Mouse (Mus musculus) layer of hippocampus, adult 18-20 months (tissue): Measurements from ENCODE around the gene Trim30c. TPM values are rescaled to one million over a fixed set of nuclear protein-coding genes. Genes with fewer than 3 reads are reported as not detected.
"Not testable (repeated sequence)": the region's sequence is repeated elsewhere in the genome, so short reads cannot be mapped to it uniquely, and the experiment has no call there.

Experiments
- DNase-seq, 2 experiments: peaks; one replicate each; pipeline ENCODE4 v3.0.0; 2022; ENCODE audit warnings: low spot score in 2 of 2
- long read RNA-seq: library from polyadenylated mRNA; stranded (forward); transcript quantifications from one replicate; pipeline ENCODE4 v2.0.0, GENCODE M21; 2021
- total RNA-seq, 2 experiments: library from RNA; stranded (reverse); gene quantifications; 2 replicates each; pipeline ENCODE4 v1.2.3; 2021

Gene Trim30c
- total RNA-seq = not detected
- long read RNA-seq = 0 reads

DNA sequence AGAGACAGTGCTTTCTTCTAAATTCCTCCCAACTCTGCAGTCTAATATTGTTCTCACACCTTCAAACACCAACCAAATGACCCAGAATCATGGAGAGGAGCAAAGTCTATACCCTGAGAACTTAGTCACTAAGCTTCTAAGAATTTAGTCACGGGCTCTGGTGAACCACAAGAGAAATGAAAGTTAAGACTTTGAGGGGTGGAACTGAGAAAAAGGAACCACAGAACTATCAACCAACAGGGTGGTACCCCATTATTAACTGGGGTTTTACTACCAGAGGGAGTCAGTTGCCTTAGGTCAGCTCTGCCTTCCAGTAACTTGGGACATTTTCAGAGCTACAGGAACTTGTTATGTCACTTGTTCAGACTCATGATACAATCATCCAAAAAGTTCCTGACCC is at the start of gene Trim30c:
TSS of gene Trim30c (minus strand) at position 140 of the 400 bp plus-strand sequence.
- no peak for DNase-seq

DNA sequence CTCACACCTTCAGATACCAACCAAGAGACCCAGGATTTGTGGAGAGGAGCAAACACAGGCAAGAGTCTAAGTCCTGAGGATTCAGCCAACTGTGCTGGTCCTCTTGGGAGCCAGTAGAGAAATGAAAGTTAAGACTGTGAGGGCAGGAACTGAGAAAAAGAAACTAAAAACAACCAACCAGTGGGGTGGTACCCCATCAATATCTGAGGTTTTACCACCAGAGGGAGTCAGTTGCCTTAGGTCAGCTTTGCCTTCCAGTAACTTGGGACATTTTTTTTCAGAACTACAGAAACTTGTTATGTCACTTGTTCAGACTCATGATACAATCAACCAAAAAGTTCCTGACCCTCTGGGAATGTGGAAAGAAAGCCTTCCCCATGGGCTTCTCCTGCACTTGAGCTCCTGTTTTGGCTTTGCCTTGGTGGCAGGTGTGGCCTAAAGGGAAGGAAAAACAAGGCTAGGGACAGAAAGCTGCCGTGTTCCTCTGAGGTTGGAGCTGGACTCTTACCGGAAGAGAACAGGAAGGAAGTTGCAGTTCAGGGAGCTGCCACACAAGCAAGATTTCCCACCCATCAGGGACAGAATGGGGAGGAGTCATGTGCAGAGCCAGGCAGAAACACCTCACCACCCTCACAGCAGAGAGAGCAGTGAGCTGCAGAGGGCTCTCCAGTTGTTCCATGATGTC is 45.5 kb upstream of the Trim30c start:
- no peak for DNase-seq

DNA sequence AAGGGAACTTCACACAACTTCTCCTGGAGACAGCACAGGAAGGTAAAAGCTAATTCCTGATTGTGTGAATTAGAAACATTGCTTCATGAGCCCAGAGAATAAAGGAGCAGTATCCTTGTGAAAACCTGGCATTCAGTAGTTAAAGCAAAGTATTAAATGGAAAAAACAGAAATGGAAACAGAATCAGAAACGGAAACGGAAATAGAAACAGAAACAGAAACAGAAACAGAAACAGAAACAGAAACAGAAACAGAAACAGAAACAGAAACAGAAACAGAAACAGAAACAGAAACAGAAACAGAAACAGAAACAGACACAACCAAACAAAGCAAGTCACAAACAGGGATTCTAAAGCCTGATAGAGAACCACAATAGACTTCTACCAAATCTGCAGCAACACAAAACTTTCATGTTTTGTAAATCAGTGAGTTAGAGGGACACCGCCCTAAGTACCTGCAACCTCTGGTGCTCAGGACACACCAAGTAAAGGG is 3.9 kb upstream of the Trim30c start:
- no peak for DNase-seq

DNA sequence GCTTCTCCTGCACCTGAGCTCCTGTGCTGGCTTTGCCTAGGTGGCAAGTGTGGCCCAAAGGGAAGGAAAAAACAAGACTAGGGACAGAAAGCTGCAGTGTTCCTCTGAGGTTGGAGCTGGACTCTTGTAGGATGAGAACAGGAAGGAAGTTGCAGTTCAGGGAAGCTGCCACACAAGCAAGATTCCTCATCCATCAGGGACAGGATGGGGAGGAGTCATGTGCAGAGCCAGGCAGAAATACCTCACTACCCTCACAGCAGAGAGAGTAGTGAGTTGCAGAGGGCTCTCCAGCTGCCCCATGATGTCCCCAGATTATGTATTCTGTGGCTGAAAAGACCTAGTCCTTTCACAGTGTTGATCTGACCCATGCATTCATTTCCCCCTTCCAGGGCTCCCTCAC is 503 bp upstream of the Trim30c start:
- DNase-seq = no peak

DNA sequence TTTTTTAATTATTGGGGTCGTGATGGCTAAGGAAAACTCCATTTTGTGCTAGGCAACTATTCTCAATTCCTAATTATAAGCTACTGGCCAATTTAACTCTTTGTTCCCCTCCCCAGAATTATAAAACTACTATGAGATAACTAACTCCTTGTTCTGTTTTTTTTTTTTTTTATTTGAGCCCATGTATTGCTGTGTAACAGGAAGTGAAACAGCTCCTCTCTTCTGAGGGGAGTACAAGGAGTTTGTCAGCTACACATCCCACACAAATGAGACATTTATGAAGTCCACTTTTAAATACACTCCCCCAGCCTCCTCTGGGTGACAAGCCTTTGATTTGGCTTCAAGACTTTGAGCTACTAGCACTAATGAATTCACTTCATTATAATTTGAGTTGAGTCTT is 2.1 kb downstream of the Trim30c start:
- no peak for DNase-seq

DNA sequence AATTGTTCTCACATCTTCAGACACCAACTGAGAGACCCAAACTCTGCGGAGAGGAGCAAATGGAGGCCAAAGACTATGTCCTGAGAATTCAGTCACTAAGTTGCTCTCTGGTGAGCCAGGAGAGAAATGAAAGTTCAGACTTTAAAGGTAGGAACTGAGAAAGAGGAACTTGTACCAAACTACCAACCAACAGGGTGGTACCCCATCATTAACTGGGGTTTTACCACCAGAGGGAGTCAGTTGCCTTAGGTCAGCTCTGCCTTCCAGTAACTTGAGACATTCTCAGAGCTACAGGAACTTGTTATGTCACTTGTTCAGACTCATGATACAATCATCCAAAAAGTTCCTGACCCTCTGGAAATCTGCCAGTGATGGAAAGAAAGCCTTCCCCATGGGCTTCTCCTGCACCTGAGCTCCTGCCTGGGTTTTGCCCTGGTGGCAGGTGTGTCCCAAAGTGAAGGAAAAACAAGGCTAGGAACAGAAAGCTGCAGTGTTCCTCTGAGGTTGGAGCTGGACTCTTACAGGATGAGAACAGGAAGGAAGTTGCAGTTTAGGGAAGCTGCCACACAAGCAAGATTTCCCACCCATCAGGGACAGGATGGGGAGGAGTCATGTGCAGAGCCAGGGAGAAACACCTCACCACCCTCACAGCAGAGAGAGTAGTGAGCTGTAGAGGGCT is 30.8 kb downstream of the Trim30c start, which contains the start of gene Trim30b:
TSS of gene Trim30b (minus strand) at position 149 of the 679 bp plus-strand sequence.
- DNase-seq = peak in 1 of 2 experiments; percentile 1

DNA sequence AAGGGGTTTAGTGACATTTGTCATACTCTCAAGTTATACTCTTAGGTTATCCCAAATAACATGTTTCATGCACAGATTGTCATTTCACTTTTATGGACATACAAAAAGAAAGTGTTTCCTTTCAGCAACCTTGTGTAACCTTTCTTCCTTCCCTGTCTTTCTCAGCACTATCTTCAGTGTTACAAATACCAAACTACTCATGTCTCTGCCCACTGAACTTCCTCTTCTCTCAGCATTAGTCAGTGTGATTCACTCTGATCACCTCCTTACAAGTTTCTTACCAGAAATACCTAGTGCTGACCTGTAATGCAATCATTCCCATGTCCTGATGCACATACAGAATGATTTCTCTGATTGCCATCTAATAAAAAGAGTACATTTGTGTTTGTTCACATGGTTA is 34.3 kb downstream of the Trim30c start:
- DNase-seq = no peak

DNA sequence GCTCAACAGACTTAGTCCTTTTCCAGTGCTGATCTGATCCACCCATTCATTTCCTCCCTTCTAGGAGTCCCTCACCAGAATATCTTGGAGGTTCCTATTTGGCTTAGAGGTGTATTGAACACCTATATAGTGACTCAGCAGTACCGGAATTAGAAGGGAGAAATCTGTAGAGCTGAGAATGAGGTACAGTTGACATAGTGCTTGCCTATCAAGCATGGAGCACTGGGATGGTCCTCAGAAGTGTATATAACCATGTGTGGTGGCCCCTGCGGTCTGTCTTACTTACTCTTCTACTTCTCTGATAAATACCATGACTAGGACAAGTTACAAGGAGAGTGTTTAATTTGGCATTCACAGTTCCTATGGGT is 47.1 kb downstream of the Trim30c start:
- DNase-seq = no peak

DNA sequence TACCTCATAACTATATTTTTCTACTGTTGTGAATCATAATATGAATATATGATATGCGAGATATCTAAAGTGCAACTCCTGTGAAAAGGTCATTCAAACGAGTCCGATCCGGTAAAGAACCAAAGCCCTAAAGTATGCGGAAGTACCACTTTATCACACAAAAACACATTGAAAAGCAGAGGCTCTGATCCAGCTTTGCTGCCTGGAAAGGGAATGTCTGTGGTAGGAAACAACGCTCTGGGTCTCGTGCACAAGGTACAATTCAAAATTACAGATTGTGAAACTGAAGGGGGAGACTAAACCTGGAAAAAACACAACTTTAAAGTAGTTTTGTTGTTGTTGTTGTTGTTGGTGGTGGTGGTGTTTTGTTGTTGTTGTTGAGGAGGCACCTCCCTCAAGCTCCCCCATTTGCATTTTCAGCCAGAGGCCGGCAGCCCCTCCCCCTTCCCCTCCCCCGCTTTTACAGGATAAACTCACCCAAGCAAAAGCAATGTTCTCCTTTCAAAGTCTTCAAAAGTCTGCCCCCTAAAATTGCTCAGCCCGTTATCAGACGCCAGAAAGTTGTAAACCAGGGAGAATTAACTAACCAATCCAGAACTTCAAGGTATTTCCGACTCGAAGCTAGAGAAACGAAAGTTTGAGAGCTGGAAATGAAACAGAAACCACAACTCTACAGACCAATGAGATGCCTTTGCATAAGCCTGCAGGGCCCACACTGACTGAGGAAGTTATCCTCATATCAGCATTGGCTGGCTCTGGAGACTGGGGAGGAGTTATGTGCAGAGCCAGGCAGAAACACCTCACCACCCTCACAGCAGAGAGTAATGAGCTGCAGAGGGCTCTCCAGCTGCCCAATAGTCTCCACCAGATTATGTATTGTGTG is 47.7 kb downstream of the Trim30c start, which contains the start of gene Trim12c:
TSS of gene Trim12c (minus strand) at position 646 of the 883 bp plus-strand sequence.
- peak in 1 of 2 experiments; percentile 1 for DNase-seq

DNA sequence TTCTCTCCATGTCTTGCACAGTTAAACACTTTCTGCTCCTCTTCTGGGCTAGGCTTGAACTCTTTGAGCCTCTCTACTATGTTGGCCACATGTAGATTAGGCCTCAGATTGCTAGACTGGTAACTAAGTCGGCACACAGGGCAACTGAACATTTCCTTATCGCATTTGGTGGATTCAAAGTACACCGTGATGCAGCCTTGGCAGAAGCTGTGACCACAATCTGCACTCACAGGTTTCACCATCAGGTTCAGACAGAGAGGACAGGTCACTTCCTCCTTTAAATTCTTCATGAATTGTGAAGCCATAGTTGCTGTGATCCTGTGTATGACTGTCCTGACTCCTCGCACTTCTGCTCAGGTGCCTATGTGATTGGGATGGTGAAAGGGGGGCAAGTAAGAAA is 52.6 kb downstream of the Trim30c start:
- not testable (repeated sequence) for DNase-seq

DNA sequence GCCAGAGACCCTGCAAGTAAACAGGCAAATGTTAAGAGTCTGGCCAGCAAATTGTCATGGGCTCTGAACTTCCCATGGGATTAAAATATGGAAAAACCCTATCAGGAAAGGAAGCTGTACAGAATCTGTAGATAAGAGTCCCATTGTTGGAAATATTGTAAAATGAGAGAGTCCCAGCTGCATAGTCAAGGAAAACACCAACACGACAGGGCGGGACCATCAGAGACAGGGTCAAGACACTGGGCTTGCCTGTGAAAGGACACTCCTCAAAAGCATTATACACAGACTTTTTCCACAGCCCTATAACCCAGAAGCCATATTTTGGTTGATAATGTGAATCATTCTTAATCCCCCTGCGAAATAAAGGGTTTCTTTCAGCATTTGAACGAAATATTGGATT is 59.9 kb downstream of the Trim30c start:
- not testable (repeated sequence) for DNase-seq

DNA sequence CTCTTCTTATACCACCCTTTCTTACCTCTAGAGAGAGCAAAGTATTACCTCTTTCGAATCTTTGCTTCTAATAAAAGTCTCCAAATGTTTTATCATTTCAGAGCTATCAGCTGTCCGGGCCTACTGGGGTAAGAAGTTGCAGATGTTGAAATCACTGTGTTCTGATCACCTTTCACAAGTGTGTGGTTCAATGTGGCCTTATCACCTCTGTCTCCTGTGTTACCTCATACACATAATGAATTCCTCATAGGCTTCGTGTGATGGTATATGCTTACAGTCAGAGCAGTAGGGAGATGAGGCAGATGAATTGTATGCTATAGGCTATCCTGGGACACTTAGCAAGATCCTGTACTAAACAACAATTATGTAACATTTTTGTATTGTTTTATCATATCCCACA is 65.1 kb downstream of the Trim30c start:
- not testable (repeated sequence) for DNase-seq

Other genes with a start within 250 kb of the Trim30c start
- gene Olfm5, start 236.0 kb downstream of the Trim30c start, total RNA-seq = not detected
- under 1 TPM; 0.10 to 0.25 TPM for gene Olfr648, start 217.4 kb downstream of the Trim30c start, total RNA-seq
- not detected for gene Olfr649, start 204.9 kb downstream of the Trim30c start, total RNA-seq
- gene Trim6, start 182.0 kb downstream of the Trim30c start, total RNA-seq = under 1 TPM in 1 of 2 experiments, not detected in 1; 0.22 TPM
- 1 to 10 TPM; 1.6 to 1.7 TPM for gene Trim34a, start 156.4 kb downstream of the Trim30c start, total RNA-seq
- gene Trim5, start 112.7 kb downstream of the Trim30c start, total RNA-seq = under 1 TPM; 0.42 to 0.63 TPM
- 1 to 10 TPM; 2.8 to 3.2 TPM for gene Trim12a, start 85.4 kb downstream of the Trim30c start, total RNA-seq
- gene Trim34b, start 71.4 kb downstream of the Trim30c start, total RNA-seq = under 1 TPM in 1 of 2 experiments, not detected in 1; 0.27 TPM
- gene Trim12c, start 47.5 kb downstream of the Trim30c start, total RNA-seq = 1 to 10 TPM; 1.4 to 1.6 TPM
- gene Trim30b, start 31.0 kb downstream of the Trim30c start, total RNA-seq = not detected
- under 1 TPM; 0.84 to 0.92 TPM for gene Trim30a, start 64.4 kb upstream of the Trim30c start, total RNA-seq
- under 1 TPM; 0.81 to 0.97 TPM for gene Trim30d, start 107.0 kb upstream of the Trim30c start, total RNA-seq
- not detected for gene Olfr651, start 149.3 kb upstream of the Trim30c start, total RNA-seq
- not detected for gene Olfr652, start 160.1 kb upstream of the Trim30c start, total RNA-seq
- not detected for gene Olfr653, start 176.5 kb upstream of the Trim30c start, total RNA-seq
- not detected for gene Olfr654, start 186.2 kb upstream of the Trim30c start, total RNA-seq
- gene Olfr655, start 200.9 kb upstream of the Trim30c start, total RNA-seq = not detected
- gene Olfr656, start 213.1 kb upstream of the Trim30c start, total RNA-seq = not detected
- not detected for gene Olfr657, start 224.0 kb upstream of the Trim30c start, total RNA-seq
- gene Olfr658, start 246.5 kb upstream of the Trim30c start, total RNA-seq = not detected